Mouse (Mus musculus) hematopoietic stem cell, adult 5-6 weeks (primary cell): Measurements from ENCODE around the gene Lrrc45. TPM values are rescaled to one million over a fixed set of nuclear protein-coding genes. Genes with fewer than 3 reads are reported as not detected.
A peak's percentile ranks its signal among the peaks of the same experiment; 100 is the strongest.

Experiments used
- ATAC-seq, 2 experiments: fragments of 125-278 bp in 1 of 2; replicated peaks in 1 of 2; 2 replicates each; pipeline ENCODE4 v1.8.0; 2016 to 2017; ENCODE audit warnings: inconsistent platforms in 2 of 2, mild to moderate bottlenecking in 2 of 2, moderate number of reproducible peaks in 2 of 2, low read depth in 1 of 2, moderate TSS enrichment in 1 of 2; ENCODE audit not compliant: low FRiP score in 2 of 2, poor library complexity in 2 of 2, severe bottlenecking in 2 of 2, insufficient read depth in 1 of 2, low TSS enrichment in 1 of 2
- total RNA-seq: library from RNA; stranded (forward); fragments of 172-1452, 232-1000 nt; gene quantifications from 2 replicates; pipeline ENCODE4 v1.2.3, GENCODE M21; 2017

Lrrc45 gene
- total RNA-seq, 1 experiment from 2014 or later: 34.2 TPM

- ATAC-seq: no peak
Observed at GRCm38 (mm10) chr11:120695641-120696040, 18.1 kb upstream of the Lrrc45 start.

GRCm38 (mm10) chr11:120696568-120696967 lies 17.2 kb upstream of the Lrrc45 start:
- no peak for ATAC-seq

- ATAC-seq: no peak
Observed at GRCm38 (mm10) chr11:120697741-120698140, 16.0 kb upstream of the Lrrc45 start.

- ATAC-seq: no peak
Observed at GRCm38 (mm10) chr11:120703696-120704454, 9.8 kb upstream of the Lrrc45 start.

GRCm38 (mm10) chr11:120704486-120705325 lies 9.0 kb upstream of the Lrrc45 start:
- ATAC-seq: no peak

GRCm38 (mm10) chr11:120706120-120706519 lies 7.6 kb upstream of the Lrrc45 start:
- no peak for ATAC-seq

- no peak for ATAC-seq
Observed at GRCm38 (mm10) chr11:120707225-120707624, 6.5 kb upstream of the Lrrc45 start.

- ATAC-seq: no peak
Observed at GRCm38 (mm10) chr11:120707969-120708368, 5.8 kb upstream of the Lrrc45 start.

- ATAC-seq: no peak
Observed at GRCm38 (mm10) chr11:120709551-120709950, 4.2 kb upstream of the Lrrc45 start.

GRCm38 (mm10) chr11:120710672-120711071 lies 3.1 kb upstream of the Lrrc45 start:
- no peak for ATAC-seq

- no peak for ATAC-seq
Observed at GRCm38 (mm10) chr11:120711980-120712604, 1.6 kb upstream of the Lrrc45 start.

- ATAC-seq: peak; percentile 17 to 30; a peak in 2 of 4 replicates
Observed at GRCm38 (mm10) chr11:120712771-120713568, 755 bp upstream of the Lrrc45 start.

- no peak for ATAC-seq
Observed at GRCm38 (mm10) chr11:120714546-120714945, 821 bp downstream of the Lrrc45 start.

- ATAC-seq: no peak
Observed at GRCm38 (mm10) chr11:120715131-120715530, 1.4 kb downstream of the Lrrc45 start.

GRCm38 (mm10) chr11:120719242-120719641 lies 5.5 kb downstream of the Lrrc45 start:
- no peak for ATAC-seq

- ATAC-seq: no peak
Observed at GRCm38 (mm10) chr11:120719841-120720376, 6.2 kb downstream of the Lrrc45 start.

GRCm38 (mm10) chr11:120720450-120720849 lies 6.7 kb downstream of the Lrrc45 start:
- peak; percentile 68 to 85 for ATAC-seq
